Comparison of ENCODE assay signal across 25 mouse cellular contexts in genomic region chr17:66340798-66341197, GRCm38 (mm10).
DNase-seq lines count a peak whose midpoint lies in the region; ATAC-seq lines count a peak whose summit lies in the region.
"Had no signal": no experiment of that assay in that cellular context is flagged by ENCODE, and none has a peak within 500 bp of the region (broad histone marks: within the 10 kb centered on the region; RNA-seq: fewer than 3 reads in every experiment).

No protein-coding gene starts in this region.

- peaks cover 95% of the 10 kb centered on the region for H3K36me3 ChIP-seq in forebrain, embryonic 10.5 days (replicated peaks)
- peaks cover 51% of the 10 kb centered on the region for H3K36me3 ChIP-seq in forebrain, embryonic 12.5 days (replicated peaks)
- peaks cover 59% of the 10 kb centered on the region for H3K36me3 ChIP-seq in limb, embryonic 10.5 days
- H3K36me3 ChIP-seq in kidney, embryonic 16.5 days (ENCODE audit: insufficient read depth, low read length) = peaks cover 19% of the 10 kb centered on the region
- H3K36me3 ChIP-seq: intestine, embryonic 15.5 days; liver, embryonic 13.5 days had no signal

- H3K9ac ChIP-seq in forebrain, embryonic 12.5 days = no peak overlapping the region
- no peak overlapping the region for H3K9ac ChIP-seq in kidney, embryonic 16.5 days (replicated peaks; ENCODE audit: low read length)
- H3K9ac ChIP-seq: embryonic facial prominence, embryonic 12.5 days; hindbrain, embryonic 14.5 days; intestine, embryonic 15.5 days; limb, embryonic 13.5 days; liver, embryonic 13.5 days; neural tube, embryonic 12.5 days had no signal

- no peak for DNase-seq in forebrain, embryonic 10.5 days (ENCODE audit: extremely low spot score, low spot score)
- no peak for DNase-seq in limb, embryonic 10.5 days (ENCODE audit: low spot score)
- peak; percentile 56 for DNase-seq in lung, postnatal 14 days
- DNase-seq in layer of hippocampus, postnatal 36 days = no peak
- DNase-seq in spleen, adult 18-20 months = no peak
- DNase-seq: adrenal gland, adult 2 months; cerebellum, adult 9-10 months; gastrocnemius, postnatal 36 days; kidney, adult 9 months; kidney, postnatal 4 days; layer of hippocampus, adult 9-11 months; liver, embryonic 13.5 days; right cerebral cortex, adult 18-20 months; thymus, adult 2 months had no signal

- H3K27me3 ChIP-seq in forebrain, embryonic 10.5 days (ENCODE audit: poor library complexity, severe bottlenecking) = no peaks in the 10 kb centered on the region
- no peaks in the 10 kb centered on the region for H3K27me3 ChIP-seq in forebrain, embryonic 12.5 days
- no peaks in the 10 kb centered on the region for H3K27me3 ChIP-seq in limb, embryonic 10.5 days (ENCODE audit: low read depth, poor library complexity, severe bottlenecking)
- H3K27me3 ChIP-seq in kidney, embryonic 16.5 days (ENCODE audit: insufficient read depth, low read length) = no peaks in the 10 kb centered on the region
- H3K27me3 ChIP-seq: embryonic facial prominence, embryonic 12.5 days; intestine, embryonic 15.5 days; limb, embryonic 13.5 days; liver, embryonic 13.5 days; neural tube, embryonic 12.5 days had no signal

- no peaks in the 10 kb centered on the region for H3K4me1 ChIP-seq in forebrain, embryonic 10.5 days
- H3K4me1 ChIP-seq in forebrain, embryonic 12.5 days = no peaks in the 10 kb centered on the region
- H3K4me1 ChIP-seq in limb, embryonic 10.5 days = no peaks in the 10 kb centered on the region
- no peaks in the 10 kb centered on the region for H3K4me1 ChIP-seq in kidney, embryonic 16.5 days (ENCODE audit: insufficient read depth, low read length)
- H3K4me1 ChIP-seq: embryonic facial prominence, embryonic 12.5 days; intestine, embryonic 15.5 days; limb, embryonic 13.5 days; liver, embryonic 13.5 days; neural tube, embryonic 12.5 days had no signal

- no peak overlapping the region for H3K4me2 ChIP-seq in forebrain, embryonic 12.5 days
- no peak overlapping the region for H3K4me2 ChIP-seq in kidney, embryonic 16.5 days (replicated peaks; ENCODE audit: low read depth, low read length)
- H3K4me2 ChIP-seq: embryonic facial prominence, embryonic 12.5 days; hindbrain, embryonic 14.5 days; intestine, embryonic 15.5 days; limb, embryonic 13.5 days; liver, embryonic 13.5 days; midbrain, embryonic 11.5 days; neural tube, embryonic 12.5 days had no signal

- H3K27ac ChIP-seq in forebrain, embryonic 10.5 days = 0 out of 2 replicates have a peak overlapping the region, but pooled peaks have one; percentile 53
- no peak overlapping the region for H3K27ac ChIP-seq in forebrain, embryonic 12.5 days
- H3K27ac ChIP-seq in limb, embryonic 10.5 days = peak overlapping the region; percentile 12; the same call in 1 of the 2 replicates
- H3K27ac ChIP-seq in kidney, embryonic 16.5 days (ENCODE audit: low read length) = no peak overlapping the region
- H3K27ac ChIP-seq: embryonic facial prominence, embryonic 12.5 days; hindbrain, embryonic 14.5 days; intestine, embryonic 15.5 days; limb, embryonic 13.5 days; liver, embryonic 13.5 days; macrophage; neural tube, embryonic 12.5 days had no signal

- H3K4me3 ChIP-seq in forebrain, embryonic 10.5 days = no peak overlapping the region
- H3K4me3 ChIP-seq in forebrain, embryonic 12.5 days (replicated peaks) = no peak overlapping the region
- no peak overlapping the region for H3K4me3 ChIP-seq in limb, embryonic 10.5 days
- H3K4me3 ChIP-seq in kidney, embryonic 16.5 days (ENCODE audit: low read length) = no peak overlapping the region
- H3K4me3 ChIP-seq: embryonic facial prominence, embryonic 12.5 days; erythroblast, embryonic 14.5 days; intestine, embryonic 15.5 days; limb, embryonic 13.5 days; liver, embryonic 13.5 days; neural tube, embryonic 12.5 days had no signal

- no peak for ATAC-seq in forebrain, embryonic 12.5 days (ENCODE audit: low FRiP score)
- ATAC-seq in kidney, embryonic 16.5 days (ENCODE audit: low FRiP score, low TSS enrichment) = no peak
- ATAC-seq: forebrain, embryonic 16.5 days; intestine, embryonic 15.5 days had no signal

- 92% methylated on average over 12 of the region's 12 CpGs for WGBS in forebrain, embryonic 10.5 days
- WGBS in forebrain, embryonic 12.5 days = 89% methylated on average over 12 of the region's 12 CpGs
- WGBS in limb, embryonic 10.5 days = 90% methylated on average over 12 of the region's 12 CpGs
- 80% methylated on average over 12 of the region's 12 CpGs for WGBS in kidney, embryonic 16.5 days

- H3K9me3 ChIP-seq in forebrain, embryonic 10.5 days = no peaks in the 10 kb centered on the region
- no peaks in the 10 kb centered on the region for H3K9me3 ChIP-seq in forebrain, embryonic 12.5 days
- H3K9me3 ChIP-seq in limb, embryonic 10.5 days (replicated peaks) = no peaks in the 10 kb centered on the region
- no peaks in the 10 kb centered on the region for H3K9me3 ChIP-seq in kidney, embryonic 16.5 days (ENCODE audit: low read length)
- H3K9me3 ChIP-seq: embryonic facial prominence, embryonic 12.5 days; intestine, embryonic 15.5 days; limb, embryonic 13.5 days; liver, embryonic 13.5 days; neural tube, embryonic 12.5 days had no signal

Comparison
In these comparisons a context has a peak if more than half of its experiments do, and no peak if none do; other contexts are left out.
1. H3K27ac ChIP-seq: peak in forebrain, embryonic 10.5 days (single experiment) and limb, embryonic 10.5 days (single experiment); none in forebrain, embryonic 12.5 days (single experiment) and kidney, embryonic 16.5 days (single experiment).